8 mouse cellular contexts compared by ENCODE assay signal in genomic region chr8:120230715-120231614, GRCm38 (mm10). TPM values are rescaled to one million over a fixed set of nuclear protein-coding genes. Genes with fewer than 3 reads are reported as not detected.
DNase-seq lines count a peak whose midpoint lies in the region; ATAC-seq and TF ChIP-seq lines count a peak whose summit lies in the region.

No protein-coding gene starts in this region.

- no peak for TF ChIP-seq CTCF in brain, embryonic 14.5 days (IDR thresholded peaks at IDR 0.05; ENCODE audit: borderline replicate concordance, extremely low read depth, insufficient read depth, insufficient read length)
- no peak for TF ChIP-seq CTCF in liver, embryonic 14.5 days (IDR thresholded peaks at IDR 0.05; ENCODE audit: low read depth)
- TF ChIP-seq CTCF in stomach, postnatal 0 days (IDR thresholded peaks at IDR 0.05; ENCODE audit: low read depth) = 0 out of 2 replicates have a peak, but pooled peaks have one; percentile 21
- TF ChIP-seq CTCF in thymus, adult 2 months (IDR thresholded peaks at IDR 0.05; ENCODE audit: borderline replicate concordance, control insufficient read depth, extremely low read depth, insufficient read depth, low read length, poor library complexity) = no peak

- TF ChIP-seq POLR2A in brain, embryonic 14.5 days (IDR thresholded peaks at IDR 0.05; ENCODE audit: borderline replicate concordance, extremely low read depth, insufficient read depth, insufficient read length, poor library complexity, severe bottlenecking) = no peak
- TF ChIP-seq POLR2A in thymus, adult 2 months (IDR thresholded peaks at IDR 0.05; ENCODE audit: control insufficient read depth, extremely low read depth, insufficient read depth, low read length, poor library complexity) = no peak

- peak overlapping the region; percentile 98 for H3K4me2 ChIP-seq in embryonic facial prominence, embryonic 14.5 days (ENCODE audit: low read depth, low read length)
- peak overlapping the region; percentile 83 for H3K4me2 ChIP-seq in hindbrain, embryonic 15.5 days
- H3K4me2 ChIP-seq in liver, embryonic 14.5 days (ENCODE audit: low read depth) = peak overlapping the region; percentile 68
- peak overlapping the region; percentile 96 for H3K4me2 ChIP-seq in stomach, postnatal 0 days (replicated peaks; ENCODE audit: low read depth)

- 0 out of 2 replicates have a peak, but pooled peaks cover 6% of the 10 kb centered on the region for H3K36me3 ChIP-seq in embryonic facial prominence, embryonic 14.5 days (ENCODE audit: control insufficient read depth, insufficient read depth, low read length)
- no peaks in the 10 kb centered on the region for H3K36me3 ChIP-seq in hindbrain, embryonic 15.5 days
- H3K36me3 ChIP-seq in liver, embryonic 14.5 days (replicated peaks; ENCODE audit: control insufficient read depth, insufficient read depth, low read depth) = no peaks in the 10 kb centered on the region
- no peaks in the 10 kb centered on the region for H3K36me3 ChIP-seq in stomach, postnatal 0 days (ENCODE audit: control insufficient read depth, insufficient read depth, low read length)
- no peaks in the 10 kb centered on the region for H3K36me3 ChIP-seq in thymus, adult 2 months (ENCODE audit: control insufficient read depth, insufficient read depth, low read length)

- 25% methylated on average over 18 of the region's 18 CpGs for WGBS in embryonic facial prominence, embryonic 14.5 days
- 26% methylated on average over 18 of the region's 18 CpGs for WGBS in hindbrain, embryonic 15.5 days
- WGBS in liver, embryonic 14.5 days (ENCODE audit: insufficient replicate concordance) = 20% methylated on average over 18 of the region's 18 CpGs
- 42% methylated on average over 18 of the region's 18 CpGs for WGBS in stomach, postnatal 0 days
- 71% methylated on average over 18 of the region's 18 CpGs for WGBS in thymus, adult 2 months

- H3K27me3 ChIP-seq in embryonic facial prominence, embryonic 14.5 days (replicated peaks; ENCODE audit: control insufficient read depth, insufficient read depth, low read length) = no peaks in the 10 kb centered on the region; the same call in 1 of the 2 replicates
- H3K27me3 ChIP-seq in hindbrain, embryonic 15.5 days = peaks cover 8% of the 10 kb centered on the region; the same call in 1 of the 2 replicates
- H3K27me3 ChIP-seq in liver, embryonic 14.5 days (ENCODE audit: control insufficient read depth, insufficient read depth, low read length) = peaks cover 44% of the 10 kb centered on the region
- H3K27me3 ChIP-seq in stomach, postnatal 0 days (ENCODE audit: control insufficient read depth, insufficient read depth, low read length) = no peaks in the 10 kb centered on the region
- peaks cover 20% of the 10 kb centered on the region for H3K27me3 ChIP-seq in thymus, adult 2 months (ENCODE audit: control insufficient read depth, insufficient read depth, low read length)

- peak overlapping the region; percentile 75 for H3K9ac ChIP-seq in embryonic facial prominence, embryonic 14.5 days (ENCODE audit: low read depth, low read length)
- H3K9ac ChIP-seq in hindbrain, embryonic 15.5 days = peak overlapping the region; percentile 32; the same call in 1 of the 2 replicates
- H3K9ac ChIP-seq in liver, embryonic 14.5 days (replicated peaks) = no peak overlapping the region
- peak overlapping the region; percentile 28; the same call in 1 of the 2 replicates for H3K9ac ChIP-seq in stomach, postnatal 0 days (ENCODE audit: low read length)

- TF ChIP-seq EP300 in liver, embryonic 14.5 days (IDR thresholded peaks at IDR 0.05; ENCODE audit: low read depth) = no peak
- no peak for TF ChIP-seq EP300 in stomach, postnatal 0 days (optimal IDR thresholded peaks at IDR 0.05)

- no peaks in the 10 kb centered on the region for H3K9me3 ChIP-seq in embryonic facial prominence, embryonic 14.5 days (ENCODE audit: control insufficient read depth, low read length)
- H3K9me3 ChIP-seq in hindbrain, embryonic 15.5 days = no peaks in the 10 kb centered on the region
- H3K9me3 ChIP-seq in liver, embryonic 14.5 days (ENCODE audit: control insufficient read depth, low read length) = no peaks in the 10 kb centered on the region
- no peaks in the 10 kb centered on the region for H3K9me3 ChIP-seq in stomach, postnatal 0 days (ENCODE audit: control insufficient read depth, low read length)

- DNase-seq in brain, embryonic 14.5 days (ENCODE audit: low read depth) = peak; percentile 14
- no peak for DNase-seq in embryonic facial prominence, embryonic 14.5 days (ENCODE audit: low spot score)
- no peak for DNase-seq in liver, embryonic 14.5 days (ENCODE audit: low read depth in 3 of 3, low spot score in 3 of 3)
- no peak for DNase-seq in stomach, postnatal 0 days (ENCODE audit: low spot score)
- no peak for DNase-seq in thymus, adult 2 months
- DNase-seq in retina, postnatal 1 day = no peak
- DNase-seq in cerebellum, adult 9-11 months = no peak

- no peak overlapping the region for H3K27ac ChIP-seq in embryonic facial prominence, embryonic 14.5 days (replicated peaks; ENCODE audit: low read depth, low read length)
- no peak overlapping the region for H3K27ac ChIP-seq in hindbrain, embryonic 15.5 days (replicated peaks)
- no peak overlapping the region for H3K27ac ChIP-seq in liver, embryonic 14.5 days
- no peak overlapping the region for H3K27ac ChIP-seq in stomach, postnatal 0 days (replicated peaks)
- no peak overlapping the region for H3K27ac ChIP-seq in thymus, adult 2 months (ENCODE audit: control insufficient read depth, insufficient read depth, low read length)

- peaks cover 65% of the 10 kb centered on the region for H3K4me1 ChIP-seq in embryonic facial prominence, embryonic 14.5 days (ENCODE audit: control insufficient read depth, insufficient read depth, low read length)
- peaks cover 73% of the 10 kb centered on the region for H3K4me1 ChIP-seq in hindbrain, embryonic 15.5 days (replicated peaks)
- no peaks in the 10 kb centered on the region for H3K4me1 ChIP-seq in liver, embryonic 14.5 days (replicated peaks; ENCODE audit: control insufficient read depth in 2 of 2, insufficient read depth in 2 of 2, low read length in 1 of 2)
- peaks cover 9% of the 10 kb centered on the region for H3K4me1 ChIP-seq in stomach, postnatal 0 days (replicated peaks; ENCODE audit: control insufficient read depth, insufficient read depth)
- peaks cover 4% of the 10 kb centered on the region; the same call in 1 of the 2 replicates for H3K4me1 ChIP-seq in thymus, adult 2 months (replicated peaks; ENCODE audit: control insufficient read depth, insufficient read depth, low read length)

- H3K4me3 ChIP-seq in embryonic facial prominence, embryonic 14.5 days (ENCODE audit: low read depth, low read length) = peak overlapping the region; percentile 68
- peak overlapping the region; percentile 58 for H3K4me3 ChIP-seq in hindbrain, embryonic 15.5 days
- H3K4me3 ChIP-seq in liver, embryonic 14.5 days (ENCODE audit: insufficient read depth in 1 of 2, low read depth in 2 of 2, low read length in 2 of 2) = peak overlapping the region in 1 of 2 experiments; percentile 13; a peak in 1 of 4 replicates
- H3K4me3 ChIP-seq in stomach, postnatal 0 days (ENCODE audit: low read depth, low read length) = peak overlapping the region; percentile 59; the same call in 1 of the 2 replicates
- H3K4me3 ChIP-seq in thymus, adult 2 months (ENCODE audit: control insufficient read depth, insufficient read depth, low read length) = no peak overlapping the region

- ATAC-seq in embryonic facial prominence, embryonic 14.5 days (ENCODE audit: low read depth) = no peak
- ATAC-seq in hindbrain, embryonic 15.5 days (ENCODE audit: low FRiP score, low read depth) = no peak
- no peak for ATAC-seq in liver, embryonic 14.5 days (ENCODE audit: insufficient read depth)
- ATAC-seq in stomach, postnatal 0 days (ENCODE audit: low FRiP score, low TSS enrichment) = no peak

RNA-seq across cellular contexts. Expression of gene Gse1, which starts 2.7 kb away (rescaled TPM):
- 70.3 and 70.4 TPM in 2 replicates for polyA plus RNA-seq in brain, embryonic 14.5 days (2012; rRNA removed)
- 8.7 and 11.3 TPM in 2 replicates for polyA plus RNA-seq in embryonic facial prominence, embryonic 14.5 days (2014; fragmentation: Nextera tagmentation; extraction: Ambion mirVana)
- polyA plus RNA-seq in hindbrain, embryonic 15.5 days (2015; fragmentation: Nextera tagmentation; extraction: Ambion mirVana) = 15.4 and 20.1 TPM in 2 replicates
- 14.9 and 16.0 TPM in 2 replicates for polyA plus RNA-seq in liver, embryonic 14.5 days (2012; rRNA removed)
- 11.4 and 13.9 TPM in 2 replicates for polyA plus RNA-seq in liver, embryonic 14.5 days (2014; fragmentation: Nextera tagmentation; extraction: Ambion mirVana)
- polyA plus RNA-seq in stomach, postnatal 0 days (2015; fragmentation: Nextera tagmentation; extraction: Ambion mirVana) = 6.4 and 7.0 TPM in 2 replicates
- 202 and 226 TPM in 2 replicates for polyA plus RNA-seq in thymus, adult 2 months (2012; rRNA removed)

RNA-seq across cellular contexts. Expression of gene Fam92b, which starts 53.7 kb away (rescaled TPM):
- 1.3 and 1.7 TPM in 2 replicates for polyA plus RNA-seq in brain, embryonic 14.5 days (2012; rRNA removed)
- 2.4 and 3.5 TPM in 2 replicates for polyA plus RNA-seq in embryonic facial prominence, embryonic 14.5 days (2014; fragmentation: Nextera tagmentation; extraction: Ambion mirVana)
- 1.5 and 2.2 TPM in 2 replicates for polyA plus RNA-seq in hindbrain, embryonic 15.5 days (2015; fragmentation: Nextera tagmentation; extraction: Ambion mirVana)
- not detected in 2 replicates for polyA plus RNA-seq in liver, embryonic 14.5 days (2012; rRNA removed)
- polyA plus RNA-seq in liver, embryonic 14.5 days (2014; fragmentation: Nextera tagmentation; extraction: Ambion mirVana) = not detected in 2 replicates
- 0.18 and 0.33 TPM in 2 replicates for polyA plus RNA-seq in stomach, postnatal 0 days (2015; fragmentation: Nextera tagmentation; extraction: Ambion mirVana)
- polyA plus RNA-seq in thymus, adult 2 months (2012; rRNA removed) = 0.39 TPM in 1 of 2 replicates, not detected in the other
